Mouse (Mus musculus): ENCODE data around the gene Ackr1. TPM values are rescaled to one million over a fixed set of nuclear protein-coding genes. Genes with fewer than 3 reads are reported as not detected.
A peak's percentile ranks its signal among the peaks of the same experiment; 100 is the strongest.

Gene Ackr1
- total RNA-seq, 1 experiment from 2014 or later, result 0.37 TPM

DNA sequence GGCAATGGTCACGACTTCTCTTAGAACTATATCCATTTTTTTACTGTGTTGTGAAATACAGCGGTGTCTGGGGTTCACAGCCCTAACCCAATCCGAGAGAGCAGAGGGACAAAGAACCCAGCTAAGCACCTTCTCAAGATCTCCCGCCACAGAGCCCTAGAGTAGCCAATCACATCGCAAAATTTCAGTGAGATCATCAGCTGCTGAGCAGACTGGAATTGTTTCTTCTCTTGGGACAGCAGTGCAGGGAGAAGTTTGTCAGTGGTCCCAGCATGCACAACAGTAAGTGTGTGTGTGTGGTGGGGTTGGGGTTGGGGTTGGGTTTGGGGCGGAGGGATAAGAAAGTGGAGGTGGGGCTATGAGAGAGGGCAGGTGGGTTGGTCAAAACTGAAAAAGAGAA, 16.4 kb upstream of the Ackr1 start:
- ATAC-seq (replicated peaks; ENCODE audit: low read depth, poor library complexity, severe bottlenecking), result peak; percentile 87

DNA sequence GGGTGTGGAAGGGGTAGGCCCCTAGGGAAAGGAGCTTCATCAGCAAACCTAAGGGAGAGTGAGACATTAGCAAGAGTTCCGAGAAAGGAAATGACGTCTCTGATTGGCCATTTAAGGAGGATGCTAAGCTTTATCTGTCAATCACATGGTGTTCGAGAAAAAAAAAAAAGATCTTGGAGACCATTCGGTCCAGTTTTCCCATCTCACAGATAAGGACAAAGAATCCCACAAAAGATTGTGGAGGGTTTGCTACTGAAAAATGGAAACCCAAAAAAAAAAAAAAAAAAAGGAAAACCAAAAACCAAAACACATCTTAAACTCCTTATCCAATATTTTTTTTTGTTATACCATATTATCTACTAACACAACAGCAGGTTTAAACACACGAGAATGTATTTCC, 15.6 kb upstream of the Ackr1 start:
- no peak for ATAC-seq (replicated peaks; ENCODE audit: low read depth, poor library complexity, severe bottlenecking)

DNA sequence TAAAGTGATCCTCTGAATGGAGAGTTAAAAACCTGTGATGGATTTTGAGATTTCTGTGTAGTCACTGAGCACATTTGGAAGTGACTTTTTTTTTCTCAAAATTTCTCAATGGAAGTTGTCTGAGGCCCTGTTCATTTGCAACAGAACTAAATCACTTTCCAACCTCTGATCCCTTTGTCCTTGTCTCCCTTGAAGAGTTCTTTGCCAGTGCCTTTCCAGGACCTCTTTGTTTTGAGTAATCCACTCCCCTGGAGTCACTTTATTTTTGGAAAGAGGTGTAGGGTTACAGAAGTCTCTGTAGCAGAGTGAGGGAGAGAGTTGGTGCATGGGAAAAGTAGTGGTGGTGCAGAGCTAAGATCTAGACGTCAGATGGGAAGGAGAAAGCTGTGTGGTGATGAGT, 15.0 kb upstream of the Ackr1 start:
- no peak for ATAC-seq (replicated peaks; ENCODE audit: low read depth, poor library complexity, severe bottlenecking)

DNA sequence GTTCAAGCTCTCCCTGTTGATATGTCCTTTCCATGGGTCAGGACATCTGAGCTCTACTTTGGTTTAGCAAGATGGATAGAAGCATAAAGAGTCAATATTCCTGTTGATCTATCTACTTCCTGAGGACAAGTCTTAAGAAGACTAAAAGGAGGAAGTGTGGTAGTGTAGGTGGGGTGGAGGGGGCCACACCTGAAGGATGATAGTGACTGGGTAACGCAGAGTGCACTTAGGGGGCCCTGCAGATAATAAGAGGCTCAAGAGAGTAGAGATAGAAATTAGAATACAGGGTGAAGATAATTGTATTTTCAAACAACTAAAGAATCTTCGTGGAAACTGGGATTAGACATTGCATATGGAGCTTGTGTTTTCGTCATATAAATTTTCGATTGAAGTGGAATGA, 11.6 kb upstream of the Ackr1 start:
- no peak for ATAC-seq (replicated peaks; ENCODE audit: low read depth, poor library complexity, severe bottlenecking)

DNA sequence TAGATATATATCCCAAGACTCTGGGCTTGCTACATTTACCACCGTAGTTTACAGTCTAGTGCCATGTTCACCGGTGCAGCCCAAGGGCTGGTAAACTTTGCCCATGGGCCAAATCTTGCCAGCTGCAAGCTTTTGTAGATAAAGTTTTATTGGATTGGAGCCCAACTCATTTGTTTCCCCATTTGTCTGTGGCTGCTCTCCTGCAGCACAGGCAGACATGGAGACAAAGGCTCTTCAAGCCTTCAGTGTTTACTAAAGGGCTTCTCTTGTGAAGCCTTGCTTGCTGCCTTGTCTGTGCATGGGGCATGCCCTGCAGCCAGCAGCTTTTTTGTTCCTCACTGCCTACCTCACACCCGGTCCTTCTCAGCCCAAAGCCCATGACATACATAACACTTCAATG, 10.4 kb upstream of the Ackr1 start:
- ATAC-seq (replicated peaks; ENCODE audit: low read depth, poor library complexity, severe bottlenecking), result 0 out of 2 replicates have a peak, but pooled peaks have one; percentile 23

DNA sequence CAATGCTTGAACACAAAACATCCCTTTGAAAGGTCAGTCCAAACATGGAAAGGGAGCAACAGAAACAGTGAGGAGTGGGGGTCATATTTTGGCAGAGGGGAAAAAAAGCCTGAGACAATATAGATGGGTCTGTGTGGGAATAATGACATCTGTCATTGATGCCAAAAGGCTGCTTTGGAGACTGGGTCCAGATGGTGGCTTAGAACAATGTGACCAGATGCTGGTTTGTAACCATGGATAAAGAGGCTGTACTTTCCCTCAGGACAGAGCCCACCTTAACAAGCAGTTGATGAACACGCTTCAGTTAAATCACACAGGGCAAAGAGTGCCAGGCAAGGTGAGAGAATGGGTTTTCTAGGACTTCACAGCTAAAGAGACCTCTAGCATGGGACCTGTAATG, 8.9 kb upstream of the Ackr1 start:
- no peak for ATAC-seq (replicated peaks; ENCODE audit: low read depth, poor library complexity, severe bottlenecking)

DNA sequence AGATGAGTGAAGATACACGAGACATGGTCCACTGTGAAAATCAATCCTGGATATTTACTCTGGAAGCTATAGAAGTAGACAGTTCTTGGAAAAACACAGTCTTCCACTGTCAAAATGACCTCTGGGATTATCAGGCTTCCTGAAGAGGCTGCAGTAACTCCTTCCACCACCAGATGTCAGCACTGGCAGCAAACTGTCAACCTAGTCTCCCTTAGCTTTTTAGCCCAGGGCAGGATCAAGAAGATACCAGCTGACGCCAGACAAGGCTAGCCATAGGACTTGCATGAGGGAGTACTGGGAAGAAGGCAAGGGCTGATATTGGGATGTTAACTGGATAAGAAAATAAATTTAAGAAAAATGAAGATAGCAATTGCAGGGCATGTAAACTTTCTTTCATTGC, 6.0 kb upstream of the Ackr1 start:
- ATAC-seq (replicated peaks; ENCODE audit: low read depth, poor library complexity, severe bottlenecking), result peak; percentile 82

DNA sequence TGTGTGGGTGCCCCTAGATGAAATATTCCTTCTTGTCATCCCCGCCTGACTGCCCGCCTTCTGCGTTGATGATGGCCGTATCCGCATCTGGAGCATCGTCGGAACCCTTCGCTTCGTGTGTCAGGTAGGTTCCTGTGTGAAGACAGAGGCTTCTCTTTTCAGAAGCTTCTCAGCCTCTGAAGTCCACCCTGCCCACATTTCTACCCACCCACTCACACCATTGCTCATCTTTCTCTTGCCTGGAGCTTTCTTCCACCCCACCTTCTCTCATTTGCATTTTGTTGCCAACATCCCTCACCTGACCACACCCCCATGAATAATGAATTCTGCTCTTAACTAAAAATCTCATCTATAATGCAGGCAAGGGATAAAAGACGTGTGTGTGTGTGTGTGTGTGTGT, 3.5 kb upstream of the Ackr1 start:
- ATAC-seq (replicated peaks; ENCODE audit: low read depth, poor library complexity, severe bottlenecking), result no peak

DNA sequence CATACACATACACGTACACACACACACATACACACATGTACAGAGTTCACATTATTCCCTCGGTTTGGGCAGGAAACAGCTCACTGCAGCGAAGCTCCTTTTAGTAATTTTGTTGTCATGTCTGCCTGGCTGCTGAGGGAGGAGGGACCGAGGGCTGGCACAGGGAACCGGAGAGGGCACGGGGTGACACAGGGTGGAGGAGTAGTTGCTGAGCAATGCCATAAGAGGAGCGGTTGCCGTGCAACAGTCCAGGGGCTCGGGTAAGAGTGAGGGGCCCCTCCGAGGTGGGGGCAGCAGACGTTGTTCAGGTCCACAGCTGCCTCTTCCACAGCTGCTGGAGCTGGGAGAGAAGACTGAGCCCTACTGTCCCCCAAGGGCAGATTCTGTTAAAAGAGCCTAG, 2.4 kb upstream of the Ackr1 start:
- no peak for ATAC-seq (replicated peaks; ENCODE audit: low read depth, poor library complexity, severe bottlenecking)

DNA sequence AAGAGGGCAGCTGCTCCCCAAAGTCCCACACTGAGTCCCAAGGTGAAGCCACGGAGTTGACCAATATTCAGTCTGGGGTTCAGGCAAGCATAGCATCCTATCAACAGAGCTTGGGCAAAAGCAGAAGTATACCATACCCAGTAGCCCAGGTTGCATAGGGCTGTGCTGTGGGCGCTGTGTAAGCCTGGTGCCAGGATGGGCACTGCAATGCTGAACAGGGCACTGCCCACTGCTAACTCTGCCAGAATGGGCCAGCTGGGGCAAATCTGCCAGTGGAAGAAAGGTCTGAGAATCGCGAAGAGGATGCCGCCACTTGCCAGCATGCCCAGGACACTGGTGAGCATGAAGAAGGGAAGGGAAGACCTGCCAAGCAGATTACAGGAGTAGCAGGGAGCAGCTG, 1.1 kb downstream of the Ackr1 start:
- 0 out of 2 replicates have a peak, but pooled peaks have one; percentile 27 for ATAC-seq (replicated peaks; ENCODE audit: low read depth, poor library complexity, severe bottlenecking)

DNA sequence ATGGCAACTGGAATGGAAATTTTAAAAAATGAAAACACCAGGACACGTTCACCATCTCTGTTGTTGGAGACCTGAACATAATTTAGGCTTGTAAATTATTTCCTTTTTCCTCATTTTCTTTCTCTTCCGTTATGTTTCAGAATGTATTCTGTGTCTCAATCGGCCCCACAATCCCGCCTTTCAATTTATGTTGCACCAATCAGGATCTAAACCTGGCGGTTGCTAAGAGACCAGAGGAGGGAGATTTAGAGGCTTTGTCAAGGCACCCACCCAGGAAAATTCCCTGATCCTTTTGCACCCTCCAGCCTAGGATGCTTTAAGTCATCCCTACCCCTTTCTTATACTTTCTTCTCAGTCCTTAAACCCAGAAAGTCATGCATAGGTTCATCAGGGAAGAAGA, 3.8 kb downstream of the Ackr1 start:
- ATAC-seq (replicated peaks; ENCODE audit: low read depth, poor library complexity, severe bottlenecking), result no peak

DNA sequence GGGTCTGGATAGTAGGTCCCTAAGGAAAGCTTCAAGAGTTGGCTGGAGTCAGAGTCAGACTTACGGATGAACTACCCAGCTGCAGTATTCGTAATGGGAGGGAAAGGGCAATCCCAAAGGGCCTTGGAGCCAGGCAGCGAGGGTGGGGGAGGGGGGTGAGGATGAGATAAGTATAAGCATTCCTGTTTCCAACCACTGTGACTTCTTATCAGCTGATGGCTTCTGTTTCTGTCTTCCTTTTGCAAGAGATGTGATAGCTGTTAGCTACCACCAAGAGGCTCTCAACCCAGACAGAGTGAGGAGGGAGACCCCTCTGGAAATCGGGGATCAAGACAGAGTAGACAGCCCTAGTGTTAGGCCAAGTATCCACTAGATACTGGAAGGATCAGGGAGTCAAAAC, 4.4 kb downstream of the Ackr1 start:
- peak; percentile 51 for ATAC-seq (replicated peaks; ENCODE audit: low read depth, poor library complexity, severe bottlenecking)

DNA sequence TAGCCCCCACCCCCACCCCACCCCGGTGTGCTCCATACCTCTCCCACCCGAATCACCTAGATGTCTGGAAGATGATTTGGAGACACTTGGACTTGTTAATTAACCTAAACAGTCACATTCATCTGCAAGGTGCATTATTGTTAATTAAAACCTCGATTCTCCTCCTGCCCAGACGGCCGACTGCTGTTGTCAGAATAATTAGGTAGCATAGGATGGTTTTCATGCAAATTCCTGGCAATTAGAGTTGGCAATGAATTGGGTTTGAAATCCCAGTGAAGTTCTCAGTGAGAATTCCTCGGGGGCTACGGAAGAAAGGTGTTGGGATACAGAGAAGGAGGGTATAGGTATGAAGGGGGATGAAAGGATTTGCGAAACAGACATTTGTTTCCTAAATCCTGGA, 5.1 kb downstream of the Ackr1 start:
- no peak for ATAC-seq (replicated peaks; ENCODE audit: low read depth, poor library complexity, severe bottlenecking)

DNA sequence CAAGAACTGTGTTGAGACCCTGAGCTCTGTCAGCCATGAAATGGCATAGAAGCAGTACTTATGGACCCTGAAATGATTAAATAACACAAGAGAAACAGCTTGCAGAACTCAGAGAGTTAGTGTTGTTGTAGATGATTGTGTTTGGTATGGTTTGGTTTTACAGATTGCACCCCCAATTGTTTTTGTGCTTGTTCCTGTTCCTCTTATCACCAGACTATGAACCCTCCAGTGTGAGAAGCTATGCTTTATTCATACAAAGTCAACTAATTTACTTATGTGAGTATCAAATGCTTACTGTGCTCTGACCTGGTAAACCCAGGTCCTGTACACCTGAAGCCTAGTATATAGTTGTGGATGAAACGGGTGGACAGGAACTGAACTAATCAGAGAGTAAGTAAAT, 7.0 kb downstream of the Ackr1 start:
- ATAC-seq (replicated peaks; ENCODE audit: low read depth, poor library complexity, severe bottlenecking), result no peak

DNA sequence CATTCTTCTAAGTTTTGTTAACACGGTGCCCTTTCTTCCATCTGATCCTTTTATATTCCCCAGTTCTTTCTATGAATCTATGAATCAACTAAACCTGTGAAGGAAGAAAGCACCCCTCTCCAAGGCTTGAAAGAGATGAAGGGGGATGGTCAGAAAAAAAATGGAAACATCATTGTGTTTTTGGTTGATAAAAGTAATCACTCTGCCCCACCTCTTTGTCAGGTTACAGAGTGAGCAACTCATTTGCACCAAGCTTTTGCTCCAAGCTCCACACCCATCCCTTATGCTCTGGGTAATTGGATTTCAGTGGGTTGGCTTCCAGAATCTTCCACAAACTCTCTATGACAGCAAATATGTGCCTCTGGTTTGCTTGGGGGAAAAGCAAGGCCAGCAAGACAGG, 8.2 kb downstream of the Ackr1 start:
- no peak for ATAC-seq (replicated peaks; ENCODE audit: low read depth, poor library complexity, severe bottlenecking)

DNA sequence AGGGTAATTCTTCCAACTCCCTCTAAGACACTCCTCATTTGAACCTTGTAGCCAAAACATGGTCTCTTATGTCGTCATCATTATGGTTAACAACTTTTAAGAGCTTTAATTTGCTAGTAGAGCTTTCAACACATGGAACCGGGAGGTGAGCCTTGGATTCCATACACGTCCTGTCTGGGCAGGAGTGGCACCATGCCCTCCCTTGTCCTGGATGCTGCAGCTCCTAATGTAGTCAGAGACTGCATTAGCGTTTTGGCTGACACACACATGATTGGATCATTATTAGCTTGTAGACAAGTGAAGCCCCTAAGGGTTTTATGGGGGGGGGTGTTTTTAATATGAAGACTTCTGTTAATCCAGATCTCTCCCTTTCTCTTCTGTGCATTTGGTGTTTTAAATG, 8.6 kb downstream of the Ackr1 start:
- no peak for ATAC-seq (replicated peaks; ENCODE audit: low read depth, poor library complexity, severe bottlenecking)

DNA sequence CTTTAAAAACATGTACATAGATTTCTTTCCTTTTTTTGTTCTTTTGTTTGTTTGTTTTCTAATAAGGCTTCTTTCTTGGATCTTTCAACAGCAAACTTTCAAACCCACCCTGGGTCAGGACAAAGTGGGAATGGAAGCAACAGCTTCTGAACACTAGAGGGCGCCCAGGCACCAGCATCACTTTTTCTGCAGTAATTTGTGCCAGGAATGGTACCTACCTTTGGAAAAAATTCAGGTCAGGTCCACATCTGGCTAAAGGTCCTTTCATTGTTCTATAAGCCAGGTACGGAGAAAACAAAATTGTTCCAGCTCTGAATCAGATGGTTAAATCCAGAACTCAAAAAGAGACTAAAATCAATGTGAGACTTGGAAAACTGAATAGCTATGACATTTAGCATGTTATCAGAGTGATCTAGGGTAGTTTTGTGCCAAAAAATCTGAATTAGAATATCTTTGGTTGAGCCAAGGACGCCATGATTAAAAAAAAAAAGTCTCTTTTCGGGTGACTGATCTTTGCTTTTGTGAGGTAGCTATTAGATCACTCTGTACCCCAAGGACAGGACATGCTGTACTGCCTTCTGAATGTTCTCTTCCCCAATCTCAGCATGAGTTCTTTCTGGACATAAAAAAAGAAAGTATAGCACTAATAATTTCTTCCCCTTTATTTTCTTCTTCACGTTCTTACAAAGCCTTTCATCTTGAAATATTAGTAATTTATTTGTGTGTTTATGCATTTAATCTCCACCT, 9.5 kb downstream of the Ackr1 start:
- ATAC-seq (replicated peaks; ENCODE audit: low read depth, poor library complexity, severe bottlenecking), result peak; percentile 66

DNA sequence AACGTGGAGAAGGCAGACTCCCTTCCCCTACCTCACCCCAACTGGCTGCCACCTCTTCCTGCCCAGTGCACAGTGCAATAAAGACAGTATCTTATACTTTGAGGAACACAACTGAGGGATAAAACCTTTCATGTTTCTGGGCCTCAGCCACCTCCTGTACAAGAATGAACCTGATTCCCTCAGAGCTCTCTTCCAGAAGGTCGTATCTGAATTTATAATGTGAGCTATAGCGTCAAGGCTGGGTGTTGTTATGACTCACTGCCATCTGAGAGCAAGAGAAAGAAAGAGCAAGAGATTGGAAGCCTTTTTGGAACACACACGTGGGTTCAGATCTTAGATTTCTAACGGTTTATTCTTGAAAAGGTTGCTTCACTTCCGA, 11.3 kb downstream of the Ackr1 start:
- no peak for ATAC-seq (replicated peaks; ENCODE audit: low read depth, poor library complexity, severe bottlenecking)

DNA sequence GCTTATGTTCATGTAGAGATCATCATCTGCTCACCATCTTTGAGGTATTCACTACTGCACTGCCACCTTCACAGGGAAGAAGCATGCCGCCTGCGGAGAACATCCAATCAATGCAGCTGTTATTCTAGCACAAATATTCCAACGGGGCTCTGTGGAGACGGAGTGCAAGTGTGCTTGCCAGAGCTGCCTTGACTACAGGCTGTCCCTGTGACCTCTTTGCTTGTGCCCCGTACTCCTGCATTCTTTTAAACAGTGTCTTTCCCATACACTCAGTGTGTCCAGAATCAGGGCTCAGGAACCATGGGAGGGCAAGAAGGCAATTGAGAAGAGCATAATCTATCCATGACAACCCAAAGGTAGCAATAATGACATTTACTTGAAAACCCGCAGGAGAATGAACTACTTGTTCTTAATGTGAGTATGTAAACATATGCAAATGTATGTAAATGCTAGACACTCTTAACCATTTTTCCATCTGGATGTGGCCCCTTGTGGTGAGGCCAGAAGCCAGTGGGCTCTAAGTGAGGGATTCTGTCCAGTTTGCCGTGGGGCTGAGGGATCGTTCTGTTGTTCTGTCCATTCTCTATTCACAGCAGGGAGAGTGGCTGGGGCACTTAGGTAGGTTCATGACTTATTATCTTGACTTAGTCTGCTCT, 11.8 kb downstream of the Ackr1 start:
- no peak for ATAC-seq (replicated peaks; ENCODE audit: low read depth, poor library complexity, severe bottlenecking)

DNA sequence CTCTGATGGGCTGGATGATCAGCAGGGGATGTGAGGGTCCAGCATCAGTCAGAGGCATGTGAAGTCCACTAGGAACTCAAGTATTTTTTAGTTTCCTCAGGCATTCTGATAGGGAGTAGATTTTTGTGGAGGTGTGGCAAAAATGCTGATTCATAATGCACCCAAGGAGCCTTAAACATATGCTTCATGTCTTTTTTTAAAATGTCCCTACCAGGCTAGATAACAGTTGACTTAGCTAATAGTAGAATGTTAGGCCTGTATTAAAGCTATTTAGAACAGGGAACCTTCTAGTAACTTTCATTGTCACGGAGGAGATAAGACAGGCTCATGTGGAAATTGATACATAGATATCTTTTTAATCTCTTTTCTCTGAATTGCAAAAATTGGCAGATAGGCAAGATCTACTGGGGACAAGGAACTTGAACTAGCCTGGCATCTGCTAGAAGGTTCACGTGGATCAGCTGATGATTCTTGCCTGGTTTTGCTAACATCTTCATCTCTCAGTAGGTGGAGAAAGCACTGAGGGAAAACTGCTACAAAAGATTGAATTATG, 15.5 kb downstream of the Ackr1 start:
- no peak for ATAC-seq (replicated peaks; ENCODE audit: low read depth, poor library complexity, severe bottlenecking)

DNA sequence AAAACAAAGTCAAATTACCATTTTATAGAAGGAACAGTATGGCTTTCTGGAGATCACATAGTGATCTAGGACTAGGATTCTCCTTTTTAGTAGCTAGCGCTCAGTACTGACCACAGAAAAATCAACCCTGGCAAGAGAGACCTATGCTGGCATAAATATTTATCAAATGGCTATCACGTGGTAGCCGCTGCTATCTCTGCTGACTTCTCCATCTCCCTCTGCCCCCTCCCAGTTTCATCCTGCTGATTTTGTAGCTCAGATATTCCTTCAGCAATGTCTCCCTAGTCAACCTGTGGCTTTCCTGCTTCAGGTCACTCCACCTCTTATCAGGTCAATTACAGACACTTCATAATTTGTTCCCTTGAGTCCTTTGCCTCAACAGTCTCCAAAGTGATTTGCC, 17.8 kb downstream of the Ackr1 start:
- ATAC-seq (replicated peaks; ENCODE audit: low read depth, poor library complexity, severe bottlenecking), result no peak
